10 mouse cellular contexts compared by ENCODE assay signal in genomic region chr7:68102456-68103177, GRCm38 (mm10).
DNase-seq lines count a peak whose midpoint lies in the region; ATAC-seq lines count a peak whose summit lies in the region.
"Had no signal": no experiment of that assay in that cellular context is flagged by ENCODE, and none has a peak within 500 bp of the region (broad histone marks: within the 10 kb centered on the region; RNA-seq: fewer than 3 reads in every experiment).

No protein-coding gene starts in this region.

- ATAC-seq in hindbrain, embryonic 15.5 days (ENCODE audit: low FRiP score, low read depth) = peak; percentile 89
- no peak for ATAC-seq in hindbrain, embryonic 12.5 days (ENCODE audit: low FRiP score)
- ATAC-seq in heart, embryonic 12.5 days (ENCODE audit: insufficient number of reproducible peaks, low FRiP score) = no peak

- no peak overlapping the region for H3K4me3 ChIP-seq in hindbrain, embryonic 15.5 days
- no peak overlapping the region for H3K4me3 ChIP-seq in hindbrain, embryonic 12.5 days
- no peak overlapping the region for H3K4me3 ChIP-seq in heart, embryonic 12.5 days
- H3K4me3 ChIP-seq: heart, embryonic 13.5 days; myocyte had no signal

- peaks cover 24% of the 10 kb centered on the region for H3K4me1 ChIP-seq in hindbrain, embryonic 15.5 days (replicated peaks)
- peaks cover 17% of the 10 kb centered on the region for H3K4me1 ChIP-seq in hindbrain, embryonic 12.5 days
- H3K4me1 ChIP-seq in heart, embryonic 12.5 days (replicated peaks) = peaks cover 44% of the 10 kb centered on the region

- intact Hi-C loops in left cerebral cortex, postnatal 4 days (cut with DNase I) = no loop called here

- WGBS in hindbrain, embryonic 15.5 days = 62% methylated on average over 15 of the region's 15 CpGs
- WGBS in hindbrain, embryonic 12.5 days = 73% methylated on average over 15 of the region's 15 CpGs
- WGBS in heart, embryonic 12.5 days = 72% methylated on average over 15 of the region's 15 CpGs

- peak overlapping the region; percentile 15 for H3K4me2 ChIP-seq in hindbrain, embryonic 15.5 days
- no peak overlapping the region for H3K4me2 ChIP-seq in hindbrain, embryonic 12.5 days (replicated peaks)
- no peak overlapping the region for H3K4me2 ChIP-seq in heart, embryonic 12.5 days
- H3K4me2 ChIP-seq: heart, embryonic 13.5 days had no signal

- H3K36me3 ChIP-seq in hindbrain, embryonic 15.5 days = no peaks in the 10 kb centered on the region
- no peaks in the 10 kb centered on the region for H3K36me3 ChIP-seq in hindbrain, embryonic 12.5 days
- no peaks in the 10 kb centered on the region for H3K36me3 ChIP-seq in heart, embryonic 12.5 days
- H3K36me3 ChIP-seq in splenic B cell, adult 2 months (ENCODE audit: control insufficient read depth, insufficient read depth, low read length, poor library complexity, severe bottlenecking) = no peaks in the 10 kb centered on the region
- H3K36me3 ChIP-seq: heart, embryonic 13.5 days had no signal

- H3K9me3 ChIP-seq in hindbrain, embryonic 15.5 days = no peaks in the 10 kb centered on the region
- H3K9me3 ChIP-seq in hindbrain, embryonic 12.5 days (replicated peaks) = no peaks in the 10 kb centered on the region
- no peaks in the 10 kb centered on the region for H3K9me3 ChIP-seq in heart, embryonic 12.5 days (replicated peaks)
- H3K9me3 ChIP-seq: heart, embryonic 13.5 days had no signal

- peak; percentile 51 for DNase-seq in CD4-positive helper T cell, adult 2 months (ENCODE audit: low read depth, low spot score)
- DNase-seq in adrenal gland, adult 8-10 months = peak; percentile 40
- peak; percentile 35 for DNase-seq in left cerebral cortex, postnatal 4 days
- peak; percentile 63 for DNase-seq in splenic B cell, adult 2 months (ENCODE audit: low read depth, low spot score)
- DNase-seq in embryo, embryonic 10.5 days (ENCODE audit: low spot score) = no peak

- H3K9ac ChIP-seq in hindbrain, embryonic 15.5 days = no peak overlapping the region
- no peak overlapping the region for H3K9ac ChIP-seq in hindbrain, embryonic 12.5 days
- H3K9ac ChIP-seq in heart, embryonic 12.5 days = no peak overlapping the region
- H3K9ac ChIP-seq: heart, embryonic 13.5 days had no signal

- no peaks in the 10 kb centered on the region for H3K27me3 ChIP-seq in hindbrain, embryonic 15.5 days
- no peaks in the 10 kb centered on the region for H3K27me3 ChIP-seq in hindbrain, embryonic 12.5 days
- no peaks in the 10 kb centered on the region for H3K27me3 ChIP-seq in heart, embryonic 12.5 days (replicated peaks)
- H3K27me3 ChIP-seq in splenic B cell, adult 2 months (ENCODE audit: control insufficient read depth, insufficient read depth, low read length, poor library complexity, severe bottlenecking) = no peaks in the 10 kb centered on the region
- H3K27me3 ChIP-seq: heart, embryonic 13.5 days had no signal

- peak overlapping the region; percentile 43 for H3K27ac ChIP-seq in hindbrain, embryonic 15.5 days (replicated peaks)
- no peak overlapping the region for H3K27ac ChIP-seq in hindbrain, embryonic 12.5 days
- H3K27ac ChIP-seq in heart, embryonic 12.5 days (ENCODE audit: poor library complexity, severe bottlenecking) = peak overlapping the region; percentile 4; the same call in 1 of the 2 replicates
- H3K27ac ChIP-seq: heart, embryonic 13.5 days had no signal
